Mouse (Mus musculus) A20 (cell line): Measurements from ENCODE around the gene Aig1.
"Not testable (repeated sequence)": the region's sequence is repeated elsewhere in the genome, so short reads cannot be mapped to it uniquely, and the experiment has no call there.

ENCODE experiments used
- DNase-seq: peaks from one replicate; pipeline ENCODE4 v3.0.0-alpha.2; 2011; ENCODE audit warnings: low read depth, low spot score

The Aig1 gene

GRCm38 (mm10) chr10:13868371-13869321 is at the start of gene Aig1:
Gene Aig1, minus strand, starts transcription at chr10:13868980.
- DNase-seq = peak; percentile 86

- no peak for DNase-seq
Measured at GRCm38 (mm10) chr10:13916645-13917342, 48.0 kb upstream of the Aig1 start.

- no peak for DNase-seq
Measured at GRCm38 (mm10) chr10:13915211-13915610, 46.4 kb upstream of the Aig1 start.

- DNase-seq = peak; percentile 22
Measured at GRCm38 (mm10) chr10:13913689-13914088, 44.9 kb upstream of the Aig1 start.

- no peak for DNase-seq
Measured at GRCm38 (mm10) chr10:13906261-13906741, 37.5 kb upstream of the Aig1 start.

- no peak for DNase-seq
Measured at GRCm38 (mm10) chr10:13905618-13906017, 36.8 kb upstream of the Aig1 start.

- not testable (repeated sequence) for DNase-seq
Measured at GRCm38 (mm10) chr10:13892762-13893161, 24.0 kb upstream of the Aig1 start.

- DNase-seq = no peak
Measured at GRCm38 (mm10) chr10:13882975-13883875, 14.4 kb upstream of the Aig1 start.

GRCm38 (mm10) chr10:13882490-13882889 is 13.7 kb upstream of the Aig1 start:
- peak; percentile 61 for DNase-seq

- DNase-seq = no peak
Measured at GRCm38 (mm10) chr10:13878696-13879095, 9.9 kb upstream of the Aig1 start.

- DNase-seq = no peak
Measured at GRCm38 (mm10) chr10:13875038-13875420, 6.2 kb upstream of the Aig1 start.

GRCm38 (mm10) chr10:13874301-13875037 is 5.7 kb upstream of the Aig1 start:
- no peak for DNase-seq

- peak; percentile 73 for DNase-seq
Measured at GRCm38 (mm10) chr10:13870531-13870930, 1.8 kb upstream of the Aig1 start.

GRCm38 (mm10) chr10:13869322-13870035 is 699 bp upstream of the Aig1 start:
- DNase-seq = peak; percentile 67

- DNase-seq = no peak
Measured at GRCm38 (mm10) chr10:13866391-13866790, 2.4 kb downstream of the Aig1 start.

GRCm38 (mm10) chr10:13861115-13861909 is 7.5 kb downstream of the Aig1 start:
- no peak for DNase-seq

- no peak for DNase-seq
Measured at GRCm38 (mm10) chr10:13856438-13856837, 12.3 kb downstream of the Aig1 start.

- no peak for DNase-seq
Measured at GRCm38 (mm10) chr10:13855969-13856368, 12.8 kb downstream of the Aig1 start.

GRCm38 (mm10) chr10:13855111-13855510 is 13.7 kb downstream of the Aig1 start:
- no peak for DNase-seq
